Mouse (Mus musculus): ENCODE data around the gene Gadl1.

DNA sequence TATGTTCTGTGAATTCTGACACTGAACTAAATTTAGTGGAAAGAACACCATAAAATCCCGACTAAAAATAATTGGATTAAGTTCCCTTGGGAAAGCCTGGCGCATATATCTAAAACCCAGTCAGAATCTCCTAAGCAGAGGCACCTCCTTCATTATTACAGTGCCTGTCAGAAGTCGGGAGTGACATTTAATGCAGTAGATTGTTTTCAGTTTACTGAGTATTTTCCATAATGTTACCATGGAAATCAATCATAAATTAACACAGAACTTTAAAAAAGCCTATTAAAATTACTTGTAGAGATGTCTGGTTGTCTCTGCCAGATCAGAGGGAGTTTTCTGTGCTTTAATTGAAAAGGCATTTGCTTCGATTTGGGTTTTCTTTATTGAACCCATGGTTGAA is 33.2 kb downstream of the Gadl1 start:
- TF ChIP-seq CTCF (IDR thresholded peaks at IDR 0.05; ENCODE audit: low read depth, low read length) (no peak), POLR2A (IDR thresholded peaks at IDR 0.05; ENCODE audit: extremely low read depth, insufficient read depth, low read length) (no peak)
